Mouse (Mus musculus) large intestine, adult 2 months (tissue): Measurements from ENCODE around the gene 4932438H23Rik. TPM values are rescaled to one million over a fixed set of nuclear protein-coding genes. Genes with fewer than 3 reads are reported as not detected.
"Not testable (repeated sequence)": the region's sequence is repeated elsewhere in the genome, so short reads cannot be mapped to it uniquely, and the experiment has no call there.

Source experiments
- DNase-seq: peaks from one replicate; pipeline ENCODE4 v3.0.0-alpha.2; 2012; ENCODE audit warnings: low read depth, low spot score
- WGBS: fragments of 180-500 bp; shearing (Covaris S2); methylation state at CpG from one replicate; pipeline ENCODE4 v1.1.7; 2018; 5-methylcytosine and 5-hydroxymethylcytosine counted together
- polyA plus RNA-seq: library from polyadenylated mRNA; depleted of rRNA; stranded (reverse); fragments of >200 nt; gene quantifications from 2 replicates; pipeline ENCODE4 v1.2.3, GENCODE M21; 2012

The 4932438H23Rik gene
- polyA plus RNA-seq, 1 experiment, result 1.7 TPM

DNA sequence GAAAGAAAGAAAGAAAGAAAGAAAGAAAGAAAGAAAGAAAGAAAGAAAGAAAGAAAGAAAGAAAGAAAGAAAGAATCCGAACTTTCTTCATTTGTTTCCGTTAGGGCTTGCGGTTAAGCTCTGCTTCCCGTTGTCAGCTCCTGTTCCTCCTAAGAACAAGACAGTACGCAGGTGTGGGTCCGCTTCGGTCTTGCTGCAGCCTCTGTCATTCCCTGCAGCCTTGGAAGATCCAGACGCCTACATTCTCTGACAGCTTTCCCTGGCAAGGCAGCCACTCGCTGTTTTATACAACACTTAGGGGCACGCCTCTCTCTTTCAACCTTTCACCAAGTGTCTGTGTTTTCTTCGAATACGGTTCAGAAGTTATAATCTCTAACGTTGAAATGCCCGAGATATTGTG lies 8.5 kb upstream of the 4932438H23Rik start:
- WGBS, result 73% methylated on average over 14 of the region's 14 CpGs
- no peak for DNase-seq

DNA sequence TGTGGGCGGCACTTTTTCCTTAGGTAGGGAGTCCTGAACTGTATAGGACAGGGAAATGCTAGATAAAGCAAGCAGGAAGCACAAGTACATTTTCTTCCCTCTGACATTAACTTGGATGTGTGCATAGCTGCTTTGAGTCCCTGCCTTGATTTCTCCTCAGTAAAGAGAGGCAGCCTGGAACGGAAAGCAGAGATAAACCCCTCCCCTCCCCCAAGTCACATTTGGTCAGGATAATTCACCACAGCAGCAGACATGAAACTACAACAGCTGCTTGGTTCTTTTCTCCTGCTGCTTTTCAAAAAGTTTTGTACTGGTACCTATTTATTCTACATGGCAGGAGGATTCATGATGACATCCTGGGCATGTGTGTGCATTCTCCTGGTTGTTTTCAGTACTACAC lies 5.6 kb upstream of the 4932438H23Rik start:
- 59% methylated on average over 2 of the region's 2 CpGs for WGBS
- no peak for DNase-seq

DNA sequence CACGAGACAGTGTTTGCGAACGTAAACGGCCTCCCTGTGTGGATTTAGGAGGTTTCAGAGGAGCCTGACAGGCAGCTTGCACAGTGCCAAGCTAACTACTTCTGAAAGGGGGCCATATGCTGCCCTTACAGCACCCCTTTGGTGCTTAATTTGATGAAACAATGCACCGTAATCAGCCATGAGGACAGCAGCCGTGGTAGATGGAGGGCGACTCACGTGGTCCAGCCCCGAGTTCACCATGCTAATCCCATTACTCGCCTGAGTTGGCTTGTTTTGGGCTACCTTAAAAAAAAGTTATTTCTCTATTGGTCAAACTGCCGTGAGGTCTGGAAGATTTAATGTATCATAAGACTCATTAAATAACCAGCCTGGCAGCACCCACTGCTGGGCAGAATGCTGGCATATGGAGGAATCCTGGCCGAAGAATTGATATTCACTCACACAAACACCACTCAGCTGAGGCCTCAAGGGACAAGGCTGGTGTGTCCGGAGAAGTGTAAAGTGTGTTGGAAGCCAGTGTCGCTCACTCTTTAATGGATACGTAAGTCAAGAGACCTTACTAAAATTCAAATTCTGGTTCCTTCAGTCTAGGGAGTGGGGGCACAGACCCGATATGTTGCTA lies 4.6 kb upstream of the 4932438H23Rik start:
- no peak for DNase-seq
- WGBS, result 72% methylated on average over 16 of the region's 16 CpGs

DNA sequence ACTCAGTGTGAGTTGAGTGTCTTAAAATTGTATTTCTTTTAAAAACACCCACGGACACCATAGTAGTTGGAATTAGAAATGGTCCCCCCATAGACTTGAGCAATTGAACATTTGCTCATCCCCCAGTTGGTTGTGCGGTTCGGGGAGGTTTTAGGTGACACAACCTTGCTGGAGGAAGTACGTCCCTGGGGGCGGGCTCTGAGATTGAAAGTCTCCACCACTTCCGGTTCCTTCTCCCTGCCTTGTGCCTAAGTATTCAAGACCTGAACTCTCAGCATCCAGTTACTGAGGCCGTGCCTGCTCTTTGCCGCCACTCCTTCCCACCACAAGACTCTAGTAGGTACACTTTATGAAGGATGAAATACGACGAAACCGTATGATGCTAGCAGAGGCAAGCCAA lies 2.9 kb upstream of the 4932438H23Rik start:
- WGBS, result 86% methylated on average over 11 of the region's 11 CpGs
- no peak for DNase-seq

DNA sequence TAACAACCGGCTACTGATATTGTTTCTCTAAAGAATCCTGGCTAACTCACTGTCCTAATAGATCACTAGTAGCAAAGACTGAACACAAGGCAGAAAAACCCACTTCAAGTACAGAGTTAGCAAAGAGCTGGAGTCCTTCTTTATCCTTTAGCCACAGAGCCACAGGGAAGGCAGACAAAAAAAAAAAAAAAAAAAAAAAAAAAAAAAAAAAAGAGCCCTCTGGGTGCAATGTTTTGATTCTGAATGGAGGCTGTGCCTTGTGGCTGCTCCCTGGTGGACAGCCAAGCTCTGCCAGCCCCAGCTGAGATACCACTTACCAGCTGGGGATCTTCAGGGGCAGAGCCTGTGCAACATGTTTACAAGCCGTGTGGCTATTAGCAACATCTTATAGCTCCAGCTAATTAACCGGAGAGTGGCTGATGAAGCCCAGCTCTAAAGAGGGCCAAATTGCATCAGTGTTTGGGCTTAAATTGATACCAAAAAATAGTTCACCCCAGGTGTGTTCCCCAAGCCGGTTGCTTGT lies 2.1 kb upstream of the 4932438H23Rik start:
- no peak for DNase-seq
- 86% methylated on average over 4 of the region's 4 CpGs for WGBS

DNA sequence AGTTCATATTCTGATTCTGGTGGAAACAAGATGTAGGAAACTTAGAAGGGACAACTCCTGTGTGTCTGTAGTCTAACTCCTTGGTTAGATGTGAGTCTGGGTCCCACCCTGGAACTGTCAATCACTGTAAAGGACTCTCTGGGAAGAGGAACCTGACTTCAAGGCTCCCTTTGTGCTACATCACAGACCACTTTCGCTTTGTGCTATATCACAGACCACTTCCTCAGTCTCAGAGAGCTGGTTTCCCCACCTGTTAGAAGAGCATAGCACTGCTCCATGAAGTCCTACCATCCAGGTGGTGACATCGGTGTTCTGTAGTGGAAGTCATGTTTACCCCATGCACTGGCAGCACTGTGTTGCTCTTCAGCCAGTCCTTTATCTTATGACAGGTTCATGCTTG lies 1.1 kb upstream of the 4932438H23Rik start:
- 82% methylated on average over 2 of the region's 2 CpGs for WGBS
- no peak for DNase-seq

DNA sequence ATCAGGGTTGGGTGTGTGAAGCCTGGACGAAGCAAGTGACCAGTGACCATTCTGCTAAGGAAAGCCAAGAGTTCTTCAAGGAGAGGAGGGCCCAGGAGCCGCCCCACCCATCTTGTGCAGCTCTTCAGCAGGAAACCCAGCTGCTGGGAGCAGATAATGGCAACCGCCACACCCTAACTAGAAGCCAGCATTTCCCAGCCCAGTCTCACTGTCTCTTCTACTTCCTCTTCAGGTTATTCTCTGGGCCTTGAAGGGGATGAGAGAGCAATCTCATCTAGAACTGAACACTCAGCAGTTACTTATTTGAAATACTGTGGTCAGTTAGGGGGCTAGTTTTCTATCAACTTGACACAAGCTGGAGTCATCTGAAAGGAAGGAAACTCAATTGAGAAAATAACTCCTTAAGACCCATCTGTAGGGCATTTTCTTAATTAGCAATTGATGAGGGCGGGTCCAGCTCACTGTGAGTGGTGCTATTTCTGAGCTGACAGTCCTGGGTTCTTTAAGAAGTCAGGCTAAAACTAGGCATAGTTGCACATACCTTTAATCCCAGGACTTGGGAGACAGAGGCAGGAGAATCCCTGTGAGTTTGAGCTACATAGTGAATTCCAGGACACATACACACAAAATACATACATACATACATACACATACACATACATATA lies 8.1 kb downstream of the 4932438H23Rik start:
- DNase-seq, result no peak
- WGBS, result 38% methylated on average over 4 of the region's 4 CpGs

DNA sequence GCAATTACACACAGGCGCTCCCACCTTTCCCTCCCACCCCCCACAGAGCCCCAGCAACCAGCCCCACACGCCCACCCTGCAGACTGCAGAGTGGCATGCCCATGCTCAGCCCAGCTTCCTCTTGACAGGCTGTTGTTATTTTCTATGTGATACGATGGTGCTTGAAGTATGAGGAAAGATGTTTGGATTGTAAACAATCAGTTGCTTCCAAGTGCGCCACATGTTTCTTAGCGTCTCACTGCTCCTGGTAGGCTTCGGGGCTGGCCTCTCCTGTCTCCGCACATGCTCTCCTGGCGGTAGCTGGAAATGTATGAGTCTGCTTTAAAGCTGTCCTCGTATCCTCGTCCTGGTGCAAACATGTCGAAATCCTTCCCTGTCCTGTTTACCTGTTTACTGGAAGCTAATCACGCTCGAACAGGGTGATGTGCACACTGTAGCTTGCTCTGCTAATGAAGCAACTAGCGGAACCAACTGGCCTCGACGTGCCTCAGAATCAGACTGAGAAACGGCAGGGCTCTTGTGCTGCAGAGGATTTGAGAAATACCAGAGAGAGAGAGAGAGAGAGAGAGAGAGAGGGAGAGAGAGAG lies 9.6 kb downstream of the 4932438H23Rik start:
- 57% methylated on average over 17 of the region's 17 CpGs for WGBS
- no peak for DNase-seq

DNA sequence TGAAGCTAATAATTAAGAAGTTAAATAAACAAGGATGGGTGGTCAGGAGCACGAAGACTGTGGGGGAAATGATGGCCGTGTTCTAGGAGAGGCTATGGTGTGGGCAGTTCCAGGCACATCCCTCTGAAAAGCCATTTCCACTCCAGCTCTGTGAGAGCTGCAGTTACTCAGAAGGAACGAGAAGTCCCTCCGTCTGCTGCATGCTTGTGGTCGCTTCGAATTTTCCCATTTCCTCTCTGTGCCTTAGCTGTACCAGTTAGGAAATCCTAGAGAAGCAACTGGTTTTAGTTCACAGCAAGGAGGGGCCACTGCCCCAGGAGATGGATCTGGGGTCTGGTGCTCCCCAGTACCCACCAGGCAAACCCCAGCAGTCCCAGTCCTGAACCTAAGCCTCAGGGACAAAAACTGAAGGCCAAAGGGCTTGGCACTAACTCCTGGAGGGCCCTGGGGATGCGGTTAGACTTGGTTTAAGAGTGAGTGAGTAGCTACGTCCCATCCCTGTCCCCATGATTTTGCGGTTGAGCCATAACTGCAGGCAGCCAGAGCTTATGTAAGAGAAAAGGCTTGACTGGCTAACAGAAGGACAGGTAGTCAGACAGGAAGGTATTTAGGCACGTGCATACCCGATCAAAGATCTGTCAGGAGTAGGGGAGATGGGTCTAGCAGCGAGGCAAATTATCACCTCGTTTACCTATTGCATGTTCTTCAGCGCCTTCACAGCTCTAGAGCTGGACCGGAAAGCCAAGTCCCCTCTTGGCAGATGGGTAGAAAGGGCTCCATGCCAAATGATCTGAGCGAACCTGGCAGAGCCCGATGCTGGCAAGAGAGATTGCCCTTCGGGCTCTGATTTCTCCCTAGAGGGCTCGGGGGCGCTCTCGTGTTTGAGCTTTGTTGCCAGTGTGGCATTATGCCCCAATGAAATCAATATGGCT lies 10.3 kb downstream of the 4932438H23Rik start:
- DNase-seq, result no peak
- 72% methylated on average over 21 of the region's 21 CpGs for WGBS

DNA sequence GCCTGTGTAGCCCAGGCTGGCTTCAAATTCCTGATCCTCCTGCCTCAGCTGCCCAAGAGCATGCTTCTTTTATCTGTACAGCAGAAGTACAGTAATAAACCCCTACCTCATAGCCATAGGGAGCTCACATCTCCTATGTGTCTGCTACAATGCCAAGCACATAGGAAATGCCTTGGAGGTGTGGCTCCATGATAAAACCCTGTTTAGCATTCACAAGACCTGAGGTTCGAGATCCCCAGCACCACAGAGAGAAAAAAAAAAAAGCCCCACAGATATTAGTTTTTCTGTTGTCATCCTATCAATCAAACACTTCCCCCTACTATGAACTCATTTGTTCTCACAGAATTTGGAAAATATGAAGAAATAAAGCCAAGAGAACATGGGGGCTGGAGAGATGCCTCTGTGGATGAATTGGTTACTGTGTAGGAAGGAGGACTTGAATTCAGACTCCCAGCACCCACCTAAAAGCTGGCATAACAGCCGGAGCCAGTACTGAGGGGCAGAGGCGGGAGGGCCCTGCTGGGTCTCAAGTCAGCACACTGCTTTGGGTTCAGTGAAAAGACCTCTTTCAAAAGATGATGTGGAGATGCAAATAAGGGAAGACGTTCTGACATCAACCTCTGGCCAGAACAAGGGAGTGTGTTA lies 11.8 kb downstream of the 4932438H23Rik start:
- DNase-seq, result no peak
- 63% methylated on average over 4 of the region's 4 CpGs for WGBS

DNA sequence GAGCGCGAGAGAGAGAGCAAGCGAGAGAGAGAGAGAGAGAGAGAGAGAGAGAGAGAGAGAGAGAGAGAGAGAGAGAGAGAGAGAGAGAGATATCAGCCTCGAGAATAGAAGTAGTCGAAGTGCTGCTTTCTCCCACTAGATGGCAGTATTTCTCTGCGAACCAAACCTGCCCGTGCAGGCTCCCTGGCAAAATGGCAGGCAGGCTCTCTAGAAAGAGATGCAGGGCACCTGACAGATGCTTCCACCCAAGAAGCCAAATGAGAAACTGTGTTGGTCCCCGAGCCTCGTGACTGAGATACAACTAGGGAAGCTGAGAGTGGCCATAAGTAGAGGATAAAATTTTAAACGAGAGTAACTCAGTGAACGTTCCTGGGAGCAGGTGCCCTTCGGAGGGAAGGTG lies 13.4 kb downstream of the 4932438H23Rik start:
- peak; percentile 32 for DNase-seq
- 22% methylated on average over 11 of the region's 12 CpGs for WGBS

DNA sequence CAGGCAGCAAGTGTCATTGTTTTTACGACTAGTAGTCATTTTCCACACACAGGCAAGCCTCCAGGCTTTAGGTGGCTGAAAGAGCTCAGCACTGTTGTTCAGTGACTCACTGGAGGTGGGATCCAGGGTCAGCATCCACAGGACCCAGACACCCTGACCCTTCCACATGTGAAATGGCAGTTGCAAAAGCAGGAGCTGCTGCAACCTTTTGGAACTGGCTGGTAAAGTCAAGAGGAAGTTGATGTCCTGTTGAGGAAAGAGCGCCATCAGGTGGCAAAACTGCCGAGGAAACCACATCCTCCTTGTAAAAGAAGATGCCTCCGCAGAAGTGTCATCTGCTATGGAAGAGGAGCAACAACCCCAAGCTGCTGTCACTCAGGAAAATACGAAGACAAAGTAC lies 18.7 kb downstream of the 4932438H23Rik start:
- WGBS, result 51% methylated on average over 5 of the region's 5 CpGs
- DNase-seq, result no peak

DNA sequence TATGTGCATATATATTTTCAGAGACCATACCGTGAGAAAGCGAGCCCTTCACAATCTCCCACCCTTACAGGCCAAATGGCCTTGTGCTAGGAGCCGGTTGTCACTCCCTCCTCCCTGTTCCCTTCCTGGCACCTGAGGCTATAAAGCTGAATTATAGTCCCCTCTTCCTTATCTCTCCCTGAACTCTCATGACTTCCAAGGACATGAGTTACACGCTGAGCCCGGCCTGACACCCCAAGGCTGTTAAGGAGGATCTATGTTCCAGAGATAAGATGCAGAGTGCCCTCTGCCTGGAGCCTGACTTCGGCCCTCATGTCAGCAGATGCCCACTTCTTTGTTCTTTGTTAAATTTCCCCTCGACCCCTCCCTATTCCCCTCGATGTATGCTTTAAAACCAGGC lies 19.5 kb downstream of the 4932438H23Rik start:
- DNase-seq, result not testable (repeated sequence)
- 58% methylated on average over 8 of the region's 8 CpGs for WGBS

DNA sequence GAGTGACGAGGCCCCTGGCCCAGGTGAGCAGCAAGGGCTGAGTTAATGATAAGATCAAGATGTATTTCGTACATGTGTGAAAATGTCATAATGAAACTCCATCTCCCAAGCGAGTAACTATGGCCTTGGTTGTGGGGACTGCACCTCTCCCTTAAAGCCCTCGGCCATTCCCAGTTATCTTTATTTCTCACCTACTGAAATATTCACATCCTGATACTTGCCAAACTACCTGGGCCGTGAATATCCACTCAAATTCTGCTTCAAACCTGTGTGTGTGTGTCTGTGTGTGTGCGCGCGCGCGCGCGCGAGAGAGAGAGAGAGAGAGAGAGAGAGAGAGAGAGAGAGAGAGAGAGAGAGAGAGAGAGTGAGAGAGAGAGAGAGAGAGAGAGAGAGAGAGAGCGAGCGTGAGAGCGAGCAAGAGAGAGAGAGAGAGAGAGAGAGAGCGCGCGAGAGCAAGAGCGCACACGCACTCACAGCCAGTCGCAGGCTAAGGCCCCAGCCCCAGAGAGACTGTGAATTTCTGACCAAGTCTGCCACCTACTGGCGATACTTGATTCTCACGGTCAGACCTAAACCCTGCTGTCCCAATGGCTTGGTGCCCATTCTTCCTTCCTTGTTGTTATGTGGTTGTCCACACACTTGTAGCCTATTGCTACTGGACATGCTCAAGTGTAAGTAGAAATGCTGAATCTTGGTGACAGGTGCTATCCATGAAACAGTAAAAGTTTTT lies 21.6 kb downstream of the 4932438H23Rik start:
- peak; percentile 92 for DNase-seq
- 37% methylated on average over 24 of the region's 24 CpGs for WGBS

DNA sequence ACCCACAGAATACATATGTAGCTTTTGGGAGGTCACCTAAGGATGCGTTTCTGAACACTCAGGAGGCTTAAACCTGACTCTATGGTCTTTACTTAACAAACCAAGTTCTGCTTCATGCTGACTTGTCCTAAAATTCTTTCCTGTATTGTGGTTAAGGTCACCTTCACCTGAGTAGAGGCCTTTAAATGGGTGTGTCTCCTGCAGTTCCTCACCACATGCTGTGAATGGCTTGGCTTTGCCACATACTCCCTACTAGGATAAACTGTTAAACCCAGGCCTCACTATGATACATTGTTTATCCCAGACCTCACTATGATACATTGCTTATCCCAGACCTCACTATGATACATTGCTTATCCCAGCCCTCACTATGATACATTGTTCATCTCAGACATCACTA lies 22.7 kb downstream of the 4932438H23Rik start:
- 100% methylated on average over 1 of the region's 1 CpGs for WGBS
- DNase-seq, result no peak

DNA sequence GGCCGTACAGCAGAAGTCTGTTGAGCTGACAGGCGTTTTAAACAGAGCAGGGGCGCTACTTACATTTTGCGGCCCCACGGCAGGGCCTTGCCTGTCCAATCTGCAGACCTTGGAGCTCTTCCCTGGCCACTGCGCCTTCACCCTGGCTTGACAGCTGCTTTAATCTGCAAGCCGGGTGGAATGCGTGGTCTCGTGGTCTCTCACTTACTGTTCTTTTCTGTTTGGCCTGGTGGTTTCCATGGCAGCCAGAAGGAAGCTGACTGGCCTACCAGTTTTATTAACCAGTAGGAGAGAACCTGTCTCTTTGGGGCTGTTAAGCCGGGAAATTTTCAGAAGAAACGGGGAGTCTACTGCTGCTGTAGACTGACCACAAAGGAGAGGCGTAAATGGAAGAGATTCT lies 26.0 kb downstream of the 4932438H23Rik start:
- DNase-seq, result no peak
- WGBS, result 53% methylated on average over 12 of the region's 12 CpGs

DNA sequence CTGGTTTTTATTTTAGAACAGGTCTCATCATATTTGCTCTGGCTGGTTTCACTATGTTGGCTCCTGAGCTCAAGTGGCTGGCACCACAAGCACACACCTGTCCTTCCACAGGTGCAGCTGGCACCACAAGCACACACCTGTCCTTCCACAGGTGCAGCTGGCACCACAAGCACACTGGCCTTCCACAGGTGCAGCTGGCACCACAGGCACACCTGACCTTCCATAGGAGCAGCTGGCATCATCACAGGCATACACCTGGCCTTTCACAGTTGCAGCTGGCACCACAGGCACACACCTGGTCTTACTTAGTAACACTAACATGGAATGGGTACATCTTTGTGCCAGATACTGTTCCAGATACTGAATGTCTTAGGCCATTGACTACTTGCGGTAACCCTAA lies 27.8 kb downstream of the 4932438H23Rik start:
- DNase-seq, result no peak
- 94% methylated on average over 1 of the region's 1 CpGs for WGBS

DNA sequence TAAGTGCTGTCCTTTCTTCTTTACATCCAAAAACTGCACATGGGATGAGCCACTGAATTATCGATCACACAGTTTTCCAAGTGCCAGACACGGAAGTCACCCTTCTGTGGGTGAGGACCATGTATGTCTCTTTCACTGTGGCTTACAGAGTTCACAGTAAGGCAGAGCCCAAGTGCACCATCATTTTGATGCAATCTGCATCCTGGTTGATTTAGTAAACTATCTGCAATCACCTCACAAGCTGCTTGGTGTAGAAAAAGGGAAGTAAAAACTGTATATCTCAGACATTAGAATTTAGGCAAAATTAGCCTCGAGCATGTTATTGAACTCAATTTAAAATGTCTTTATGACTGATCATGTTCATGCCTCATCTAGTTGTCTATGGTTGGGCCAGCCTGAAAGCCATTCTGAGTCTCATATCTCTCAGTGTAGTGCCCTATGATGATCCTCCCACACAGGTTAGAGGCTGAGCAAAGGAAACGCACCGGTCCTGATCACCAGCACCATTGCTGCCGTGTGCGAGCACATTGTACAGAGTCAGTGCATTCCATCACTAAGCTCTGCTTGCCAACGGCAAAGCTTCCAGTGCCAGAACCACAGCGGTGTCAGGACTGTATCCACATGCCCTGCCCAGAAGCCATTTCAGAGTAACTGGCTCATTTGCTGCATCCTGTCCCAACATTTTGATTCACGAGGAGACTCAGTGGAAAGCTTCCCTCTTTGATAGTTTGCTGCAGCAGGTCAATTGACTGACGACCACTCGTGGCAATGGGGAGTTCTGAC lies 30.1 kb downstream of the 4932438H23Rik start:
- no peak for DNase-seq
- WGBS, result 81% methylated on average over 12 of the region's 12 CpGs
